Mouse (Mus musculus): ENCODE results near the gene Olfr146.

DNA sequence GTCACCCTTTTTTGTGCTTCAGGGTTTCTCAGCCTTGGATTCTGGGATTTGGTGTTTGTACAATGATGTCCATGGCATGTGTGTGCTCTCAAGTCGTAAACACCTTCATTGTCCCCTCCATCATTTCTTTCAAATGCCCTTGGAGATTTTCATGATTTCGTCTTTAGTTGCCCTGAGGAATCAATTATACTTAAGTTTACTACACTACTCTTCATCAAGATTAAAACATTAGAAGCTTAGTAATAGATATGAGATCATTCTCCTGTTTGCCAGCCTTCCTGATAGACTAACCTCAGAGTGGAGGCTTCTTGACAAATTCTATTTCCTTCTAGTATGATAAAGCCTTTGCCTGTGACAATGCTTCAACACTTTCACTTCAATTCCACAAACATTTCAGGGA lies 23.6 kb downstream of the Olfr146 start, which contains the start of gene Olfr935:
- TF ChIP-seq CTCF (IDR thresholded peaks at IDR 0.05; ENCODE audit: low read depth, low read length): no peak
- TF ChIP-seq POLR2A (IDR thresholded peaks at IDR 0.05; ENCODE audit: extremely low read depth, insufficient read depth, low read length): no peak
